Mouse (Mus musculus) forebrain, embryonic 16.5 days (tissue): ENCODE measurements around the gene Ssh3. TPM values are rescaled to one million over a fixed set of nuclear protein-coding genes. Genes with fewer than 3 reads are reported as not detected.
A peak's percentile ranks its signal among the peaks of the same experiment; 100 is the strongest.

Experiments
- ATAC-seq: fragments of 200-750 bp; cut with Nextera tagmentation; 2 replicates; pipeline ENCODE4 v1.8.0; 2017; ENCODE audit warnings: mild to moderate bottlenecking, moderate library complexity
- H3K27ac ChIP-seq: fragments of 300-500 bp; sonication (generic); 2 replicates; pipeline ENCODE4 v1.5.1; 2014; ENCODE audit warnings: low read length, control low read depth
- H3K27me3 ChIP-seq: fragments of 300-500 bp; sonication (generic); replicated peaks from 2 replicates; pipeline ENCODE4 v1.6.1; 2014; ENCODE audit warnings: low read length; ENCODE audit not compliant: control insufficient read depth, insufficient read depth
- H3K36me3 ChIP-seq: fragments of 300-500 bp; sonication (generic); 2 replicates; pipeline ENCODE4 v1.6.1; 2014; ENCODE audit not compliant: control insufficient read depth, insufficient read depth
- H3K4me1 ChIP-seq: fragments of 300-500 bp; sonication (generic); replicated peaks from 2 replicates; pipeline ENCODE4 v1.6.1; 2014; ENCODE audit warnings: low read length; ENCODE audit not compliant: control insufficient read depth, insufficient read depth
- H3K4me2 ChIP-seq: fragments of 300-500 bp; sonication (generic); 2 replicates; pipeline ENCODE4 v1.6.1; 2014; ENCODE audit warnings: mild to moderate bottlenecking, low read length, control low read depth
- H3K4me3 ChIP-seq: fragments of 300-500 bp; sonication (generic); replicated peaks from 2 replicates; pipeline ENCODE4 v1.5.1; 2014; ENCODE audit warnings: mild to moderate bottlenecking, low read length, control low read depth
- H3K9ac ChIP-seq: fragments of 300-500 bp; sonication (generic); replicated peaks from 2 replicates; pipeline ENCODE4 v1.6.1; 2014; ENCODE audit warnings: low read depth, low read length, control low read depth
- H3K9me3 ChIP-seq: fragments of 300-500 bp; sonication (generic); 2 replicates; pipeline ENCODE4 v1.6.1; 2016; ENCODE audit warnings: low read length; ENCODE audit not compliant: control insufficient read depth
- WGBS: fragments of 180-500 bp; shearing (Covaris S2); extraction: QIAGEN DNeasy Blood & Tissue Kit; methylation state at CpG from one replicate; pipeline ENCODE4 v1.1.7; 2014; 5-methylcytosine and 5-hydroxymethylcytosine counted together
- polyA plus RNA-seq: library from polyadenylated mRNA; unstranded; fragments of >200 nt; fragmentation: Nextera tagmentation; extraction: Ambion mirVana; gene quantifications from 2 replicates; pipeline ENCODE4 v1.2.1, GENCODE M21; 2015

The Ssh3 gene
- polyA plus RNA-seq, 1 experiment from 2014 or later, result 11.8 TPM

GRCm38 (mm10) chr19:4298322-4299121 lies 29.5 kb upstream of the Ssh3 start:
- Histone ChIP-seq H3K27me3 (no peaks in the 10 kb centered on the region), H3K4me1 (peaks cover 36% of the 10 kb centered on the region), H3K9me3 (no peaks in the 10 kb centered on the region), H3K36me3 (no peaks in the 10 kb centered on the region), H3K9ac (no peak overlapping the region), H3K27ac (no peak overlapping the region), H3K4me3 (no peak overlapping the region), H3K4me2 (no peak overlapping the region)
- no peak for ATAC-seq
- 92% methylated on average over 17 of the region's 17 CpGs for WGBS

GRCm38 (mm10) chr19:4297851-4298250 lies 28.9 kb upstream of the Ssh3 start:
- no peaks in the 10 kb centered on the region for H3K36me3 ChIP-seq
- WGBS, result 86% methylated on average over 5 of the region's 5 CpGs
- H3K4me1 ChIP-seq, result peaks cover 29% of the 10 kb centered on the region
- ATAC-seq, result no peak
- no peak overlapping the region for H3K4me2 ChIP-seq
- H3K9ac ChIP-seq, result no peak overlapping the region
- H3K9me3 ChIP-seq, result no peaks in the 10 kb centered on the region
- no peak overlapping the region for H3K4me3 ChIP-seq
- H3K27ac ChIP-seq, result no peak overlapping the region
- no peaks in the 10 kb centered on the region for H3K27me3 ChIP-seq

- WGBS, result 98% methylated on average over 2 of the region's 2 CpGs
- ATAC-seq, result no peak
Observed at GRCm38 (mm10) chr19:4296611-4297010, 27.6 kb upstream of the Ssh3 start.

GRCm38 (mm10) chr19:4295391-4295790 lies 26.4 kb upstream of the Ssh3 start:
- Histone ChIP-seq H3K4me1 (peaks cover 5% of the 10 kb centered on the region), H3K4me3 (no peak overlapping the region), H3K9ac (no peak overlapping the region), H3K27ac (no peak overlapping the region), H3K9me3 (no peaks in the 10 kb centered on the region), H3K27me3 (no peaks in the 10 kb centered on the region), H3K36me3 (peaks cover 17% of the 10 kb centered on the region), H3K4me2 (no peak overlapping the region)
- ATAC-seq, result no peak
- 88% methylated on average over 4 of the region's 4 CpGs for WGBS

More at GRCm38 (mm10) chr19:4296611-4297010, 27.6 kb upstream of the Ssh3 start:
- H3K4me3 ChIP-seq, result no peak overlapping the region
- peaks cover 17% of the 10 kb centered on the region for H3K4me1 ChIP-seq
- peaks cover 11% of the 10 kb centered on the region for H3K36me3 ChIP-seq
- H3K27me3 ChIP-seq, result no peaks in the 10 kb centered on the region
- no peak overlapping the region for H3K27ac ChIP-seq
- no peak overlapping the region for H3K4me2 ChIP-seq
- H3K9me3 ChIP-seq, result no peaks in the 10 kb centered on the region
- H3K9ac ChIP-seq, result no peak overlapping the region

- Histone ChIP-seq H3K27me3 (no peaks in the 10 kb centered on the region), H3K27ac (no peak overlapping the region), H3K4me1 (no peaks in the 10 kb centered on the region), H3K9ac (no peak overlapping the region), H3K4me2 (no peak overlapping the region), H3K4me3 (no peak overlapping the region), H3K9me3 (no peaks in the 10 kb centered on the region), H3K36me3 (peaks cover 24% of the 10 kb centered on the region)
- no peak for ATAC-seq
- 80% methylated on average over 14 of the region's 14 CpGs for WGBS
Observed at GRCm38 (mm10) chr19:4294381-4295097, 25.6 kb upstream of the Ssh3 start.

- Histone ChIP-seq H3K27ac (no peak overlapping the region), H3K4me3 (no peak overlapping the region), H3K4me2 (no peak overlapping the region), H3K9ac (no peak overlapping the region), H3K27me3 (no peaks in the 10 kb centered on the region), H3K36me3 (peaks cover 43% of the 10 kb centered on the region), H3K9me3 (no peaks in the 10 kb centered on the region), H3K4me1 (no peaks in the 10 kb centered on the region)
- ATAC-seq, result no peak
- WGBS, result 88% methylated on average over 11 of the region's 11 CpGs
Observed at GRCm38 (mm10) chr19:4291161-4291560, 22.2 kb upstream of the Ssh3 start.

GRCm38 (mm10) chr19:4290749-4291148 lies 21.8 kb upstream of the Ssh3 start:
- ATAC-seq, result no peak
- Histone ChIP-seq H3K4me3 (no peak overlapping the region), H3K4me1 (no peaks in the 10 kb centered on the region), H3K27ac (no peak overlapping the region), H3K36me3 (peaks cover 47% of the 10 kb centered on the region), H3K9me3 (no peaks in the 10 kb centered on the region), H3K27me3 (no peaks in the 10 kb centered on the region), H3K4me2 (no peak overlapping the region), H3K9ac (no peak overlapping the region)
- whole genome bisulfite sequencing, result 81% methylated on average over 15 of the region's 15 CpGs

GRCm38 (mm10) chr19:4283653-4284052 lies 14.7 kb upstream of the Ssh3 start:
- no peak overlapping the region for H3K9ac ChIP-seq
- H3K27me3 ChIP-seq, result no peaks in the 10 kb centered on the region
- H3K4me1 ChIP-seq, result peaks cover 10% of the 10 kb centered on the region
- peaks cover 20% of the 10 kb centered on the region; the same call in 1 of the 2 replicates for H3K36me3 ChIP-seq
- 50% methylated on average over 7 of the region's 7 CpGs for WGBS
- no peak for ATAC-seq
- peaks cover 3% of the 10 kb centered on the region; the same call in 1 of the 2 replicates for H3K9me3 ChIP-seq
- peak overlapping the region; percentile 68 for H3K4me3 ChIP-seq
- peak overlapping the region; percentile 73 for H3K4me2 ChIP-seq
- H3K27ac ChIP-seq, result no peak overlapping the region

GRCm38 (mm10) chr19:4282898-4283553 lies 14.0 kb upstream of the Ssh3 start, which contains the start of gene Ankrd13d:
Gene Ankrd13d (minus strand): TSS chr19:4283137.
- Histone ChIP-seq H3K9me3 (peaks cover 3% of the 10 kb centered on the region; the same call in 1 of the 2 replicates), H3K27ac (peak within 1 kb of the TSS; percentile 28; the same call in 1 of the 2 replicates), H3K36me3 (peaks cover 18% of the 10 kb centered on the region; the same call in 1 of the 2 replicates), H3K4me2 (peak within 1 kb of the TSS; percentile 73), H3K4me3 (peak within 1 kb of the TSS; percentile 68), H3K9ac (peak within 1 kb of the TSS; percentile 77), H3K4me1 (peaks cover 10% of the 10 kb centered on the region), H3K27me3 (no peaks in the 10 kb centered on the region)
- ATAC-seq, result peak; percentile 96
- WGBS, result under 1% methylated on average over 43 of the region's 50 CpGs
